Mouse (Mus musculus) liver, adult 2 months (tissue): ENCODE measurements around the gene 4930539E08Rik. TPM values are rescaled to one million over a fixed set of nuclear protein-coding genes. Genes with fewer than 3 reads are reported as not detected.

Source experiments
- DNase-seq: peaks from one replicate; pipeline ENCODE4 v3.0.0-alpha.2; 2011; ENCODE audit warnings: low read depth, low spot score; ENCODE audit errors: extremely low read depth
- H3K27ac ChIP-seq: fragments of 200-500 bp; replicated peaks from 2 replicates; pipeline ENCODE4 v1.5.1; 2012; ENCODE audit warnings: low read depth, mild to moderate bottlenecking, control low read depth, inconsistent platforms, low read length; ENCODE audit not compliant: insufficient read depth
- H3K27me3 ChIP-seq: fragments of 200-500 bp; 2 replicates; pipeline ENCODE4 v1.6.1; 2012; ENCODE audit warnings: mild to moderate bottlenecking, moderate library complexity, low read length, inconsistent platforms; ENCODE audit not compliant: control insufficient read depth, insufficient read depth
- H3K36me3 ChIP-seq: fragments of 200-500 bp; 2 replicates; pipeline ENCODE4 v1.6.1; 2012; ENCODE audit warnings: low read length, inconsistent platforms; ENCODE audit not compliant: control insufficient read depth, insufficient read depth
- H3K4me1 ChIP-seq: fragments of 200-500 bp; 2 replicates; pipeline ENCODE4 v1.6.1; 2011; ENCODE audit warnings: low read length; ENCODE audit not compliant: control insufficient read depth, insufficient read depth
- H3K4me3 ChIP-seq: fragments of 200-500 bp; 2 replicates; pipeline ENCODE4 v1.5.1; 2011; ENCODE audit warnings: low read depth, mild to moderate bottlenecking, control low read depth, low read length, moderate library complexity; ENCODE audit not compliant: insufficient read depth
- H3K79me2 ChIP-seq: fragments of 200-500 bp; 2 replicates; pipeline ENCODE4 v1.6.1; 2012; ENCODE audit warnings: inconsistent platforms, mild to moderate bottlenecking, low read length, moderate library complexity; ENCODE audit not compliant: control insufficient read depth, insufficient read depth
- H3K9ac ChIP-seq: fragments of 200-500 bp; 2 replicates; pipeline ENCODE4 v1.6.1; 2012; ENCODE audit warnings: low read depth, mild to moderate bottlenecking, control low read depth, inconsistent platforms, low read length
- CTCF ChIP-seq: fragments of 200-500 bp; IDR thresholded peaks from 2 replicates; pipeline ENCODE4 v1.5.1; 2011; ENCODE audit warnings: low read depth, low read length, control low read depth
- POLR2A ChIP-seq: fragments of 200-500 bp; IDR thresholded peaks from 2 replicates; pipeline ENCODE4 v1.6.1; 2011; ENCODE audit warnings: low read length, control low read depth; ENCODE audit not compliant: insufficient read depth; ENCODE audit errors: extremely low read depth
- WGBS: fragments of 180-500 bp; shearing (Covaris S2); methylation state at CpG from one replicate; pipeline ENCODE4 v1.1.7; 2018; 5-methylcytosine and 5-hydroxymethylcytosine counted together
- polyA plus RNA-seq: library from polyadenylated mRNA; depleted of rRNA; stranded (reverse); fragments of >200 nt; gene quantifications from 2 replicates; pipeline ENCODE4 v1.2.3, GENCODE M21; 2012
- total RNA-seq: library from RNA; depleted of rRNA; stranded (reverse); fragments of >200 nt; gene quantifications from 2 replicates; pipeline ENCODE4 v1.2.3, GENCODE M21; 2014

The 4930539E08Rik gene
- total and polyA plus RNA-seq, 2 experiments, result 0.09 to 0.10 TPM

DNA sequence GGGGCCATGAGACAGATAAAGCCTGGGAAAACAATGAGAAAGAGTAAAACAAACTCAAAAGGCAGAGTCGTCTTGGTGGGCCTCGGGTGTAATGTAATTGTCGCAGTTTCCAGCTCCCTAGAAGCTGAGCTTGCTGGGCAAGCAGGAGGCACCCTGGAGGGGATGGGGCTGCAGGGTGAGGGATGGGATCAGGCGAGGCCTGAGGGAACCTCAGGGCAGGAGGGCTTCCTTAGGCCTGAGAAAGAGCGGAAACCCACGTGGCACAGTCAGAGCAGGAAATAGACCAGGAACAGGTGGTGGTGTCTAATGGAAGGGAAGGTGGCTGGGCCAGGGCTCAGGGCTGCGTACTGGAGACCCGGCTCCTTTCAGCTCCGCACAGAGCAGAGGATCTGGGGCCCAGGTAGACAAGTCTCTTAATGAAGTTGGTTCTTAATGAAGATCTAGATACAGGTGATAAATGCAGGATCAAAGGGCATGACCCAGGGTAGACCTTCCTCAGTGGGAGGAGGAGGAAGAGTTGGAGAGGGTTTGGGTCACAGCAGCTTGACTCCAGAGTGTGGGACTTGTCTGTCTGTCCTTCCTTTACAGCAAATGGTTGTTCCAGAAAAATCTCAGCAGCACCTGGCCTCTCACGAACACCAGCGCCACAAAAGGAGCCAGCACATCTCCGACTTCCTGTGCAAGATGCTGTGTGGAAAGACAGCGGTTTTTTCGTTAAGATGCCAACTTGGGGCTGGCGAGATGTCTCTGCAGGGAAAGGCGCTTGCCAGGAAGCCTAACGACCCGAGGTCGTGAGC is 19.2 kb upstream of the 4930539E08Rik start:
- peaks cover 4% of the 10 kb centered on the region; the same call in 1 of the 2 replicates for H3K4me1 ChIP-seq
- H3K27me3 ChIP-seq, result no peaks in the 10 kb centered on the region
- no peak overlapping the region for H3K9ac ChIP-seq
- no peaks in the 10 kb centered on the region for H3K79me2 ChIP-seq
- no peak for DNase-seq
- H3K4me3 ChIP-seq, result no peak overlapping the region
- H3K27ac ChIP-seq, result no peak overlapping the region
- no peaks in the 10 kb centered on the region for H3K36me3 ChIP-seq
- TF ChIP-seq POLR2A (no peak), CTCF (no peak)
- WGBS, result 78% methylated on average over 19 of the region's 19 CpGs

DNA sequence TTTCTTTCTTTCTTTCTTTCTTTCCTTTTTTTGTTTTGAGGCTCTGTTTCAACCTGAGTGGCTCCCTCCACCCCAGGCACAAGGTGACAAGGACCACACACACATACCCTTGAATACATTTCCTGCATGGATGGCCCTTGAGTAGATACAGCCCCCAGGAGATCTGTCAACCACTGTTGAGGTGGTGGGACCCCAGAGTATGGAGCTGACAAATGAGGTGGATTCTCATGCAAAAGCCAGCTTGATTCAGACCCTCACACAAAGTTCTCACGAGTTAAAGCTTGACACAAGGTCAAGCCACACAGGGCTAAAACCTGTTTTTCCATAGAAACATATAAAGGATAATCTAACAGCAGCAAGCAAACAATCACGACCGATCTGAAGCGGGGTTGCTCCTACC is 17.1 kb upstream of the 4930539E08Rik start:
- H3K36me3 ChIP-seq, result no peaks in the 10 kb centered on the region
- no peaks in the 10 kb centered on the region for H3K79me2 ChIP-seq
- H3K27ac ChIP-seq, result no peak overlapping the region
- DNase-seq, result no peak
- no peak overlapping the region for H3K9ac ChIP-seq
- TF ChIP-seq CTCF (no peak), POLR2A (no peak)
- WGBS, result 92% methylated on average over 4 of the region's 4 CpGs
- H3K4me1 ChIP-seq, result peaks cover 4% of the 10 kb centered on the region; the same call in 1 of the 2 replicates
- H3K4me3 ChIP-seq, result no peak overlapping the region
- no peaks in the 10 kb centered on the region for H3K27me3 ChIP-seq

DNA sequence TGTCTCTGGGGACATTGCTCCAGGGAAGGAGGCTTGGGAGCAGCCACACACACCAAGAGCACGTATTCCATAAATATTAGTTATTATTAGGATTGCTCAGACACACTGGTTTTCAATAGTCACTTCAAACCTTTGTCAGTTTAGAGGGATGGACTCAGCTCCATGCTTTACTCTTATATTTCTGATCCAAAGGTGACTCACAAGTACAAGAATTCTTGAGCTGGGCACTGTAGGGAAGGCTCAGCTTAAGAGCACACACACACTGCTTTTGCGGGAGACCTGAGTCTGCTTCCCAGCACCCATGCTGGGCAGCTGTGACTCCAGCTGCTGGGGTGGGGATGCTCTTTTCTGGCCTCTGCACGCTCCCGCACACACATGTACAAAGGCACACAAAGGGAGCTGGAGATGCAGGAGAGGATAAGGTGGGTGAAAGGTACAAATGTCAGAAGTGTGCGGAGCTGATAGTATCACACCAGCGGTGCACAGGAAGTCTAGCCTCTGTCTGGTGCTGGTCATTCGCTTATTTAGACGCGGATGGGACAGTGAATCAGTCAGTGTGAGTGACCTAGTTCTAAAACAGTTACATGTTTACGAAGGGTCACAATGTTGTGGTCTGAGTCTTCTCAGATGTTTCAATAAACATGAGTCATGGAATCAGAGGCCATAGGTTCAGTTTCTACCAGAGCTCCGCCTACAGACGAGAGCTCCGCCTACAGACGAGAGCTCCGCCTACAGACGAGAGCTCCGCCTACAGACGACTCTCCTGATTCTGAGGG is 16.5 kb upstream of the 4930539E08Rik start:
- no peak for DNase-seq
- Histone ChIP-seq H3K4me3 (no peak overlapping the region), H3K9ac (no peak overlapping the region), H3K27ac (no peak overlapping the region), H3K79me2 (no peaks in the 10 kb centered on the region), H3K27me3 (no peaks in the 10 kb centered on the region), H3K36me3 (no peaks in the 10 kb centered on the region), H3K4me1 (peaks cover 4% of the 10 kb centered on the region; the same call in 1 of the 2 replicates)
- 87% methylated on average over 18 of the region's 18 CpGs for WGBS
- TF ChIP-seq POLR2A (no peak), CTCF (no peak)

DNA sequence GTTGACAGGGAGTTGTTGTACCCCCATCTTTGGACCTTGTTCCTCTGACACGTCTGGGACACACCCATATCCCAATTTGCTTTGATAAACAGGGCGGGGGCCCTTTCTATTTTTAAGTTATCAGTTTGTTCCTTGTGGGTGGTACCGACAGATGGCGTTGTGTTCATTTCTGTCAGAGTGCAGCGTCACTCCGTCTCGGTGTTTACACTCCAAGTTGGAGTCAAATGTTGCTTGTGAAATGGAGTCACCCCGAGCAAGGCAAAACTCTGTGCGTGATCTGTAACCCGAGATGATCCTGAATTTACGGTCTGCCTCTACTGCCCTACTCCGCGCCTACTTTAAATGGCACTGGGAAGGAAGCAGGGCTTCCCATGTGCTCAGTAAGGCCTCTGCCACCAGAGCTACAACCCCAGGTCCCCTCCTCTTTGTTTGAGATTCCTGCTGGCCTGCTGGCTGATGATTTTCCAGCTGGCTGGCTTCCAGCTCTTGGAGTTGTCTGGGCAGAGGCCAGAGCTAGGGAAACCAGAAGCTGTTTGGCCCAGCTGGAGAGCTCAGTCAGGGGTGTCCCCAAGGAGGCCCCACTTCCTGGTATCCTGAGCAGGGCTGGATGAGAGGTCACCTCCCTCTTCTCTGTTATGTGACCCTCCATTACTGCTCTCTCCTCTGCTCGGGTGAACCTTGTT is 15.4 kb upstream of the 4930539E08Rik start:
- peaks cover 4% of the 10 kb centered on the region; the same call in 1 of the 2 replicates for H3K4me1 ChIP-seq
- DNase-seq, result peak; percentile 90

DNA sequence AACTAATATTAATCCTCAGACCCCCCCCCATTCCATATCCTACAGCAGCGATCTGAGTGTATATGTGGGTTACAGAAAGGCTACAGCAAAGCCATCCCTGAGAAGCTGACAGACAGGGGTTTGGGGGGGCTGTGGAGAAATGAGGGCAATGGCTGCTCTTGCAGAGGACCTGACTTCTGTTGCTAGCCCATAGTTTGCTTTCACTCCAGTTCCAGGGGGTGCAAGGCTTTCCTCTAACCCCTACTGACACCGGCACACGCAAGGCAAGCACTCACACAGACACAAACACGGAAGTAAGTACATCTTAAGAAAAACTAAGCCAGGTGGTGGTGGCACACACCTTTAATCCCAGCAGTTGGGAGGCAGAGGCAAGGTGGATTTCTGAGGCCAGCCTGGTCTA is 14.2 kb upstream of the 4930539E08Rik start:
- Histone ChIP-seq H3K79me2 (no peaks in the 10 kb centered on the region), H3K36me3 (no peaks in the 10 kb centered on the region), H3K27me3 (no peaks in the 10 kb centered on the region), H3K4me1 (peaks cover 4% of the 10 kb centered on the region; the same call in 1 of the 2 replicates), H3K4me3 (no peak overlapping the region), H3K27ac (no peak overlapping the region), H3K9ac (no peak overlapping the region)
- no peak for DNase-seq
- 95% methylated on average over 4 of the region's 4 CpGs for WGBS
- TF ChIP-seq CTCF, result no peak
- TF ChIP-seq POLR2A, result no peak

More for the DNA sequence above, 15.4 kb upstream of the 4930539E08Rik start:
- 6% methylated on average over 14 of the region's 14 CpGs for whole genome bisulfite sequencing
- TF ChIP-seq CTCF (peak; percentile 49), POLR2A (no peak)
- Histone ChIP-seq H3K79me2 (no peaks in the 10 kb centered on the region), H3K27ac (peak overlapping the region; percentile 96), H3K27me3 (no peaks in the 10 kb centered on the region), H3K9ac (peak overlapping the region; percentile 65), H3K36me3 (no peaks in the 10 kb centered on the region), H3K4me3 (no peak overlapping the region; the same call in 1 of the 2 replicates)
